ENCODE assay signal across 21 mouse cellular contexts in genomic region chr3:144171749-144172148, GRCm38 (mm10). TPM values are rescaled to one million over a fixed set of nuclear protein-coding genes. Genes with fewer than 3 reads are reported as not detected.
DNase-seq lines count a peak whose midpoint lies in the region; ATAC-seq and TF ChIP-seq lines count a peak whose summit lies in the region.
"Had no signal": no experiment of that assay in that cellular context is flagged by ENCODE, and none has a peak within 500 bp of the region (broad histone marks: within the 10 kb centered on the region; RNA-seq: fewer than 3 reads in every experiment).

No protein-coding gene starts in this region.

- H3K27me3 ChIP-seq in hindbrain, postnatal 0 days (ENCODE audit: insufficient read depth, low read length): no peaks in the 10 kb centered on the region
- H3K27me3 ChIP-seq: embryonic facial prominence, embryonic 13.5 days; heart, embryonic 13.5 days; hindbrain, embryonic 15.5 days had no signal

- DNase-seq in 3T3-L1 (ENCODE audit: low read depth, low spot score): peak; percentile 65
- peak; percentile 90 for DNase-seq in ES-CJ7 (ENCODE audit: low read depth, low spot score)
- DNase-seq in R1 (ENCODE audit: low read depth, low spot score): peak; percentile 97
- no peak for DNase-seq in urinary bladder, postnatal 25 days (ENCODE audit: low spot score)
- DNase-seq in hindbrain, postnatal 0 days (ENCODE audit: low spot score): no peak
- DNase-seq: adrenal gland, adult 8-10 months; cerebellum, adult 11-12 months; cerebellum, adult 9-10 months; cerebellum, postnatal 36 days; forebrain, postnatal 0 days; gastrocnemius, adult 2 months; heart, postnatal 36 days; kidney, adult 8-10 months had no signal

- no peak overlapping the region for H3K4me2 ChIP-seq in hindbrain, postnatal 0 days (ENCODE audit: low read depth, low read length)
- H3K4me2 ChIP-seq: embryonic facial prominence, embryonic 13.5 days; forebrain, embryonic 13.5 days; heart, embryonic 13.5 days; hindbrain, embryonic 15.5 days had no signal

- no peak overlapping the region for H3K4me3 ChIP-seq in hindbrain, postnatal 0 days (ENCODE audit: low read length)
- H3K4me3 ChIP-seq: embryonic facial prominence, embryonic 13.5 days; forebrain, embryonic 13.5 days; gastrocnemius, adult 2 months; heart, embryonic 13.5 days; hindbrain, embryonic 15.5 days had no signal

- no peaks in the 10 kb centered on the region for H3K4me1 ChIP-seq in hindbrain, postnatal 0 days (ENCODE audit: insufficient read depth, low read length)
- H3K4me1 ChIP-seq: embryonic facial prominence, embryonic 13.5 days; hindbrain, embryonic 15.5 days had no signal

- ATAC-seq in granulocyte monocyte progenitor cell, adult 5-6 weeks (replicated peaks; ENCODE audit: poor library complexity, severe bottlenecking): 0 out of 2 replicates have a peak, but pooled peaks have one; percentile 26
- no peak for ATAC-seq in erythroid progenitor cell, adult 5-6 weeks (replicated peaks; ENCODE audit: low FRiP score, poor library complexity, severe bottlenecking)
- no peak for ATAC-seq in hindbrain, postnatal 0 days
- ATAC-seq: forebrain, embryonic 13.5 days; forebrain, postnatal 0 days; inflammation-experienced regulatory T-cells, adult 6 months; intestine, postnatal 0 days had no signal

- 89% methylated on average over 2 of the region's 2 CpGs for WGBS in hindbrain, postnatal 0 days

- no peak for TF ChIP-seq CTCF in hindbrain, postnatal 0 days (IDR thresholded peaks at IDR 0.05; ENCODE audit: low read depth)

- H3K36me3 ChIP-seq in hindbrain, postnatal 0 days (ENCODE audit: insufficient read depth, low read length): no peaks in the 10 kb centered on the region
- H3K36me3 ChIP-seq: embryonic facial prominence, embryonic 13.5 days; heart, embryonic 13.5 days; hindbrain, embryonic 15.5 days had no signal

- no peak overlapping the region for H3K9ac ChIP-seq in hindbrain, postnatal 0 days (replicated peaks; ENCODE audit: low read length)
- H3K9ac ChIP-seq: embryonic facial prominence, embryonic 13.5 days; forebrain, embryonic 13.5 days; forebrain, postnatal 0 days; heart, embryonic 13.5 days; hindbrain, embryonic 15.5 days had no signal

- H3K9me3 ChIP-seq in hindbrain, postnatal 0 days (ENCODE audit: low read length): no peaks in the 10 kb centered on the region
- H3K9me3 ChIP-seq: embryonic facial prominence, embryonic 13.5 days; forebrain, embryonic 13.5 days; heart, embryonic 13.5 days; hindbrain, embryonic 15.5 days had no signal

- H3K27ac ChIP-seq in hindbrain, postnatal 0 days: no peak overlapping the region
- H3K27ac ChIP-seq: embryonic facial prominence, embryonic 13.5 days; forebrain, embryonic 13.5 days; gastrocnemius, adult 2 months; heart, embryonic 13.5 days; hindbrain, embryonic 15.5 days had no signal

RNA-seq across cellular contexts. Expression of gene Lmo4, which starts 33.3 kb away (rescaled TPM):
- 116 and 130 TPM in 2 replicates for total RNA-seq in granulocyte monocyte progenitor cell, adult 5-6 weeks (2014; fragmentation: Nextera tagmentation)
- total RNA-seq in granulocyte monocyte progenitor cell, adult 5-6 weeks (2017): 34.5 and 45.1 TPM in 2 replicates
- total RNA-seq in erythroid progenitor cell, adult 5-6 weeks (2015; ENCODE audit: low replicate concordance): 52.6 and 62.5 TPM in 2 replicates
- total RNA-seq in erythroid progenitor cell, adult 5-6 weeks (2017; ENCODE audit: low replicate concordance): 11.9 and 13.0 TPM in 2 replicates
- total RNA-seq in hindbrain, postnatal 0 days (2014; rRNA removed): 150 and 173 TPM in 2 replicates
- 111 and 113 TPM in 2 replicates for polyA plus RNA-seq in hindbrain, postnatal 0 days (2015; fragmentation: Nextera tagmentation; extraction: Ambion mirVana)

Comparison
In these comparisons a context has a peak if more than half of its experiments do, and no peak if none do; other contexts are left out.
1. DNase-seq: peak in 3T3-L1 (single experiment), ES-CJ7 (single experiment) and R1 (single experiment); none in urinary bladder, postnatal 25 days (single experiment) and hindbrain, postnatal 0 days (single experiment).